Mouse (Mus musculus): ENCODE data around the gene Prkch.

DNA sequence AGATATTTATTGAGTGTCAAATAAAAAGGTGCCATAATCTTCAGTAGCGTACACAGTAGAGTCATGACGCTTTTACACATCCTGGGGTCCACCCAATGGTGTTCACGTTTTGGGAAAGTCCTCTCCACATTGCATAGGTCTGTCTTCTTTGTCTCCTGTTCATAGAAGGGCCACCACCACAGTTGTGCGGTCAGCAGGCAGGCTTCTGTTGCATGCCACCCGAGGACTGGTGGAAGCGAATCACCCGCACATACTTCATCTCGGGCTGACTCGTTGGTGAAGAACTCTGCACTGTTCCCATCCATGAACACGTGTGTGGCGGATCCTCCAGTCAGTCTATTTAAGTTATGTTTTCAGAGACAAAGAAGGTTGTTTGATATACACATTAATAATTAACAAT lies 193.1 kb downstream of the Prkch start:
- TF ChIP-seq CEBPB (IDR thresholded peaks at IDR 0.05; ENCODE audit: low read depth) (no peak), CTCF (IDR thresholded peaks at IDR 0.05; ENCODE audit: control insufficient read depth, insufficient read depth, insufficient read length) (no peak)
